Mouse (Mus musculus) kidney, postnatal 36 days (tissue): ENCODE measurements around the gene Rhoq.

Source experiments
- DNase-seq, 2 experiments: peaks; one replicate each; pipeline ENCODE4 v3.0.0; 2021 to 2022; ENCODE audit warnings: mixed read lengths in 2 of 2

Rhoq gene

GRCm38 (mm10) chr17:87008950-87009349 lies 46.1 kb downstream of the Rhoq start:
- DNase-seq = no peak

- DNase-seq = no peak
Measured at GRCm38 (mm10) chr17:87011301-87012019, 48.6 kb downstream of the Rhoq start.

GRCm38 (mm10) chr17:87019692-87020091 lies 56.8 kb downstream of the Rhoq start:
- DNase-seq = no peak

GRCm38 (mm10) chr17:87024491-87025242 lies 61.8 kb downstream of the Rhoq start:
- DNase-seq = peak; percentile 39 to 63

GRCm38 (mm10) chr17:87025269-87025949 lies 62.5 kb downstream of the Rhoq start, which contains the start of the genes Pigf and Cript:
TSS of gene Pigf (minus strand) at chr17:87025406.
TSS of gene Cript (plus strand) at chr17:87025550.
- peak; percentile 99 for DNase-seq

GRCm38 (mm10) chr17:87036141-87037073 lies 73.5 kb downstream of the Rhoq start:
- DNase-seq = peak; percentile 24 to 59

- no peak for DNase-seq
Measured at GRCm38 (mm10) chr17:87038496-87038895, 75.6 kb downstream of the Rhoq start.

- no peak for DNase-seq
Measured at GRCm38 (mm10) chr17:87041739-87042138, 78.9 kb downstream of the Rhoq start.

GRCm38 (mm10) chr17:87044364-87044763 lies 81.5 kb downstream of the Rhoq start:
- peak; percentile 94 to 98 for DNase-seq

GRCm38 (mm10) chr17:87044796-87045195 lies 81.9 kb downstream of the Rhoq start:
- DNase-seq = no peak
